Mouse (Mus musculus): ENCODE results near the gene Flad1.

- no peak for TF ChIP-seq POLR2A (IDR thresholded peaks at IDR 0.05; ENCODE audit: control insufficient read depth, extremely low read depth, insufficient read depth, low read length, poor library complexity)
- TF ChIP-seq CTCF (IDR thresholded peaks at IDR 0.05; ENCODE audit: borderline replicate concordance, control insufficient read depth, extremely low read depth, insufficient read depth, low read length, poor library complexity), result no peak
Measured at GRCm38 (mm10) chr3:89451916-89452315, 40.2 kb upstream of the Flad1 start.
